Mouse (Mus musculus): ENCODE measurements around the gene Ssbp4.
"Not testable (repeated sequence)": the region's sequence is repeated elsewhere in the genome, so short reads cannot be mapped to it uniquely, and the experiment has no call there.

The Ssbp4 gene

DNA sequence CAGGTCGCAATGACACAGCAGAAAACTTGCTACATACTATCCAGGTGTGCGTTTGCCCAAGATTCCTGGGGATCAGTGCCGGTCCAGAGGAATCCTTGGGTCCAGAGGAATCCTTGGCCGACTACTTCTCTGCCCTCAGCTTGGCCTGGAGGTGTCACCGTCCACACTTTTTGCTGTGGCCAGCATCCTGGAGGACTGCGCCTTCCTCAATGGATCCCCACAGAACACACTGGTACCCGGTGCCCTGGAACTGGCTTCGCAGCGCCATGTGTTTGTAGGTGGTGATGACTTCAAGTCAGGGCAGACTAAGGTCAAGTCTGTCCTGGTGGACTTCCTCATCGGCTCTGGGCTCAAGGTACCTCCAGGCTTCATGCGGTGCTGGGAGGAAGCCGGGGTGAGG lies 12.9 kb downstream of the Ssbp4 start:
- H3K4me3 ChIP-seq (replicated peaks; ENCODE audit: low read length), result peak overlapping the region; percentile 93
- no peak for TF ChIP-seq CTCF (conservative IDR thresholded peaks at IDR 0.05; ENCODE audit: low read length)
- peaks cover 63% of the 10 kb centered on the region for H3K36me3 ChIP-seq (ENCODE audit: insufficient read depth, low read length)
- no peaks in the 10 kb centered on the region for H3K9me3 ChIP-seq (ENCODE audit: low read length)
- H3K4me1 ChIP-seq (replicated peaks; ENCODE audit: low read depth, low read length), result peaks cover 88% of the 10 kb centered on the region
- peaks cover 15% of the 10 kb centered on the region for H3K27me3 ChIP-seq (ENCODE audit: insufficient read depth, low read length)

DNA sequence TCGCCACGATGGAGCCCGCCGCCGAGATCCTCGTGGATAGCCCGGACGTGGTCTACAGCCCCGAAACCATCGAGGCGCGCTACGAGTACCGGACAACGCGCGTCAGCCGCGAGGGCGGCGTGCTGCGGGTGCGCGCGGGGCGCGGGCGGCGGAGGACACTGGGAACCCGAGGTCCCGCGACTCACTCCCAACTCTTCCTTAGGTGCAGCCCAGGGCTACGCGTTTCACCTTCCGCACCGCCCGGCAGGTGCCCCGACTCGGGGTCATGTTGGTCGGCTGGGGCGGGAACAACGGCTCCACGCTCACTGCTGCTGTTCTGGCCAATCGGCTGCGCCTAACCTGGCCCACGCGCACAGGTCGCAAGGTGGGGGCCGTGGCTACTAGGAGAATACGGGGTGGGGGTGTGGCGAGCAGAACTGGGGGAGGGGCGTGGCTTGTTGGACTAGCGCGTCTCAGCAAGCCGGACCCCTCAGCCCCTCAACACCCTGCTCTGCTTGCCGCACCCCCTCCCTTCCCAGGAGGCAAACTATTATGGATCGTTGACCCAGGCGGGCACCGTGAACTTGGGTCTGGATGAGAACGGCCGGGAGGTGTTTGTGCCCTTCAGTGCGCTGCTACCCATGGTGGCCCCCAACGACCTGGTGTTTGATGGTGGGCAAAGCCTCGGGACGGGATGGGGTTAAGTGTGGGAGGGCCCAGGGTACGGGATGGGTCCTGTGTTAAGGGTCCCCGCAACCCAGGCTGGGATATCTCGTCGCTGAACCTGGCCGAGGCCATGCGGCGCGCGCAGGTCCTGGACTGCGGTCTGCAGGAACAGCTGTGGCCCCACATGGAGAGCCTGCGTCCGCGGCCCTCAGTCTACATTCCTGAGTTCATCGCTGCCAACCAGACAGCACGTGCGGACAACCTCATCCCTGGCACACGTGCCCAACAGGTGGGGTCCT lies 13.8 kb downstream of the Ssbp4 start:
- H3K9me3 ChIP-seq (ENCODE audit: low read length), result no peaks in the 10 kb centered on the region
- no peak for TF ChIP-seq POU5F1 (IDR thresholded peaks at IDR 0.05; ENCODE audit: borderline replicate concordance, low read length)
- TF ChIP-seq CTCF (conservative IDR thresholded peaks at IDR 0.05; ENCODE audit: low read length), result no peak
- TF ChIP-seq NANOG (IDR thresholded peaks at IDR 0.05; ENCODE audit: borderline replicate concordance, low read length), result no peak

DNA sequence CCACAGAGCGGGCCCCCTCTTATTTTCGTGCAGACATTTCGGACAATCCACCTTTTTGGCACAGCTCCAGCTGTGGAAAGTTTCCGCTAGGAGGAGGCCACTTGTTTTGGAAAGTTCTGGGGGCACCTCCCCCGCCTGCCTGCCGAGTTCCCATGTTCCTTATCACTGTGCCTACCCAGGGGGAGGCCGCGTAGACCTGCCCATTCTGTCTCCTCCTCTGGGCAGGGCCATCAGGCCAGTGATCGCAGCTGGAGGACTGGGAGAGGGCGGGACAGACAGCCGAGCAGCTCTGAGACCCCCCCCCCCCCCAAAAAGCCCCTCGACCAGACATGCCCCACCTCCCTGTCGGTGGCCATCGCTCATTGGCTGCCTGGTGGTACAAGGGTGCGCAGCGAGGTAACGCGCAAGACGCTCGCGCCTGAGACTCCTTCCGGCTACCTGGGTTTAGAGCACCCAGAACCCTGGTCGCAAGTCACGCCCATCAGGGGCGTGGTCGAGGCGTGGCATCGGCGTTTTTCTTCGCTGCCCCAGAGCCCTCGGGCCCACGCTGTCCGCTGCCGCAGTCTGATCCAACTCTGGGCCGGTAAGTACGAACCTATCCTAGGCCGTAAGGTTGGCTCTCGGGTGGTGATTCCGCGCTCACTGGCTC lies 14.6 kb downstream of the Ssbp4 start, which contains the start of gene Isyna1:
Gene Isyna1, plus strand, starts transcription at position 413 of the 649 bp plus-strand sequence.
- Histone ChIP-seq H3K4me1 (replicated peaks; ENCODE audit: low read depth, low read length) (peaks cover 88% of the 10 kb centered on the region), H3K4me3 (replicated peaks; ENCODE audit: low read length) (peak within 1 kb of the TSS; percentile 93), H3K27me3 (ENCODE audit: insufficient read depth, low read length) (peaks cover 15% of the 10 kb centered on the region), H3K9me3 (ENCODE audit: low read length) (no peaks in the 10 kb centered on the region), H3K36me3 (ENCODE audit: insufficient read depth, low read length) (peaks cover 60% of the 10 kb centered on the region)
- no peak for TF ChIP-seq POU5F1 (IDR thresholded peaks at IDR 0.05; ENCODE audit: borderline replicate concordance, low read length)

More for the DNA sequence above, 13.8 kb downstream of the Ssbp4 start:
- peaks cover 15% of the 10 kb centered on the region for H3K27me3 ChIP-seq (ENCODE audit: insufficient read depth, low read length)
- H3K4me3 ChIP-seq (replicated peaks; ENCODE audit: low read length), result peak overlapping the region; percentile 93
- H3K36me3 ChIP-seq (ENCODE audit: insufficient read depth, low read length), result peaks cover 61% of the 10 kb centered on the region
- H3K4me1 ChIP-seq (replicated peaks; ENCODE audit: low read depth, low read length), result peaks cover 88% of the 10 kb centered on the region

DNA sequence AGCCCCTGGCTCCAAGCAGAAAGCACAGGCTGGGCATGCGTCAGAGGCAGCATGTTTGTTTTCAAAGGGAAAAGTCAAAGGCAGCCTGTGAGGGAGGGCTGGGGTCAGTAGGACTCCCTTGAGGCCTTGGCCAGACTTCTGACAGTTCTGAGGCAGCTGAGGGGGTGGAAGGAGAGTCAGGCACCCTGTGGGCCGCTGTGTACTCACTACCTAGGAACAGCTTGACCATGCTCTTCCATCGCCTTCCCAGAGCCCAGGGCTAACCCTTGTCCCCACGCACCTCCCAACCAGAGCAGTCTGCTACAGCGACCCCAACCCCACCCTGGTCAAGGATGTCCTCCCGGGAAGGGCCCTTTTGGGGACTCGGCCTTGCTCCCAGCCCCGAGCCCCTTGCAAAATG lies 15.5 kb downstream of the Ssbp4 start:
- no peaks in the 10 kb centered on the region for H3K9me3 ChIP-seq (ENCODE audit: low read length)
- peaks cover 15% of the 10 kb centered on the region for H3K27me3 ChIP-seq (ENCODE audit: insufficient read depth, low read length)
- TF ChIP-seq POU5F1 (IDR thresholded peaks at IDR 0.05; ENCODE audit: borderline replicate concordance, low read length) (no peak), NANOG (IDR thresholded peaks at IDR 0.05; ENCODE audit: borderline replicate concordance, low read length) (no peak), CTCF (conservative IDR thresholded peaks at IDR 0.05; ENCODE audit: low read length) (no peak)
- peaks cover 83% of the 10 kb centered on the region for H3K4me1 ChIP-seq (replicated peaks; ENCODE audit: low read depth, low read length)
- H3K4me3 ChIP-seq (replicated peaks; ENCODE audit: low read length), result peak overlapping the region; percentile 93
- peaks cover 65% of the 10 kb centered on the region for H3K36me3 ChIP-seq (ENCODE audit: insufficient read depth, low read length)

GRCm38 (mm10) chr8:70591569-70591968 lies 17.1 kb downstream of the Ssbp4 start:
- Histone ChIP-seq H3K9me3 (ENCODE audit: low read length) (no peaks in the 10 kb centered on the region), H3K36me3 (ENCODE audit: insufficient read depth, low read length) (peaks cover 69% of the 10 kb centered on the region), H3K4me3 (replicated peaks; ENCODE audit: low read length) (peak overlapping the region; percentile 49), H3K27me3 (ENCODE audit: insufficient read depth, low read length) (peaks cover 15% of the 10 kb centered on the region), H3K4me1 (replicated peaks; ENCODE audit: low read depth, low read length) (peaks cover 75% of the 10 kb centered on the region)
- no peak for TF ChIP-seq NANOG (IDR thresholded peaks at IDR 0.05; ENCODE audit: borderline replicate concordance, low read length)

DNA sequence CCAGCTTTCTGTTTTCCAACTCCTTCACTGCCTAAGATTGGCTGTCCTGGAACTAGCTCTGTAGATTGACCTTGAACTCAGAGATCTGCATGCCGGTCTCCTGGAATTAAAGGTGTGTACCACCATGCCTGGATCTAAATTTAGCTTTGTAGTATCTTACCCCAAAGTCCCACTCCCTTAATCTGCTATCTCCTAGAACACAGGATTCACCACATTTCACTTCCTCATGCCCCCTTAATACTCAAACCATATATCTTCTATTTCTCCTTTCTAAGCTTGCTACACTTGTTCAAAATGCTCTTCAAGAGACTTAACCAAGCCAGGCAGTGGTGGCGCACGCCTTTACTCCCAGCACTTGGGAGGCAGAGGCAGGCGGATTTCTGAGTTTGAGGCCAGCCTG lies 20.7 kb downstream of the Ssbp4 start:
- not testable (repeated sequence) for H3K4me3 ChIP-seq (replicated peaks; ENCODE audit: low read length); H3K9me3 ChIP-seq (ENCODE audit: low read length); H3K27me3 ChIP-seq (ENCODE audit: insufficient read depth, low read length)
- Histone ChIP-seq H3K36me3 (ENCODE audit: insufficient read depth, low read length) (peaks cover 92% of the 10 kb centered on the region), H3K4me1 (replicated peaks; ENCODE audit: low read depth, low read length) (peaks cover 66% of the 10 kb centered on the region)

DNA sequence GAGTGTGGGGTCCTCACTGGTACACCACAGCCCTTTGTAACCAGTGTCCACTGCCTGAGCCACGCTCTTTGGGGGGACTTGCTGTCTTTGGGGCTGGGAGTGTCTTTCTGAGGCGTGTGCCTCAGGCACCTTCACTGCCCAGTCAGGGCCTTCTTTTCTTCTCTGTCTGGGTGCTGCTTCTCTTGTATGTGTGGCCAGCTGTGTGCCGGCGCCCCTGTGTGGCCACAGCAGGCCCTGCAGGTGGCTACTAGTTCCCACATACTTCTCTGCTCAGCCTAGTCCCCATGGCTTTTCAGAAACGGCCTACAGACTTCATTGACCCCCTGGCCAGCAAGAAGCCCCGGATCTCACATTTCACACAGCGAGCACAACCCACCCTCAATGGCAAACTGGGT lies 23.4 kb downstream of the Ssbp4 start:
- H3K36me3 ChIP-seq (ENCODE audit: insufficient read depth, low read length), result peaks cover 97% of the 10 kb centered on the region
- no peaks in the 10 kb centered on the region for H3K27me3 ChIP-seq (ENCODE audit: insufficient read depth, low read length)
- TF ChIP-seq CTCF (conservative IDR thresholded peaks at IDR 0.05; ENCODE audit: low read length) (peak; percentile 79), NANOG (IDR thresholded peaks at IDR 0.05; ENCODE audit: borderline replicate concordance, low read length) (no peak)
- no peaks in the 10 kb centered on the region for H3K9me3 ChIP-seq (ENCODE audit: low read length)
- no peak overlapping the region for H3K4me3 ChIP-seq (replicated peaks; ENCODE audit: low read length)
- peaks cover 39% of the 10 kb centered on the region for H3K4me1 ChIP-seq (replicated peaks; ENCODE audit: low read depth, low read length)

GRCm38 (mm10) chr8:70584606-70585257 lies 23.9 kb downstream of the Ssbp4 start:
- TF ChIP-seq NANOG (IDR thresholded peaks at IDR 0.05; ENCODE audit: borderline replicate concordance, low read length) (no peak), CTCF (conservative IDR thresholded peaks at IDR 0.05; ENCODE audit: low read length) (no peak), POU5F1 (IDR thresholded peaks at IDR 0.05; ENCODE audit: borderline replicate concordance, low read length) (no peak)
- Histone ChIP-seq H3K4me1 (replicated peaks; ENCODE audit: low read depth, low read length) (peaks cover 34% of the 10 kb centered on the region), H3K36me3 (ENCODE audit: insufficient read depth, low read length) (peaks cover 98% of the 10 kb centered on the region), H3K9me3 (ENCODE audit: low read length) (no peaks in the 10 kb centered on the region), H3K27me3 (ENCODE audit: insufficient read depth, low read length) (no peaks in the 10 kb centered on the region), H3K4me3 (replicated peaks; ENCODE audit: low read length) (no peak overlapping the region; the same call in 1 of the 2 replicates)

Data from E14TG2a.4 (cell line).